Mouse (Mus musculus) urinary bladder, postnatal 14 days (tissue): Measurements from ENCODE around the gene Sumo1.
"Not testable (repeated sequence)": the region's sequence is repeated elsewhere in the genome, so short reads cannot be mapped to it uniquely, and the experiment has no call there.

Experiments used
- DNase-seq: peaks from one replicate; pipeline ENCODE4 v3.0.0; 2021; ENCODE audit warnings: low spot score

The Sumo1 gene

GRCm38 (mm10) chr1:59670641-59671168 is at the start of gene Sumo1:
Gene Sumo1, minus strand, starts transcription at chr1:59670834.
- peak; percentile 89 for DNase-seq

GRCm38 (mm10) chr1:59719900-59720299 is 49.3 kb upstream of the Sumo1 start:
- no peak for DNase-seq

GRCm38 (mm10) chr1:59701766-59702165 is 31.1 kb upstream of the Sumo1 start:
- DNase-seq = no peak

GRCm38 (mm10) chr1:59698207-59698606 is 27.6 kb upstream of the Sumo1 start:
- DNase-seq = no peak

GRCm38 (mm10) chr1:59697751-59698150 is 27.1 kb upstream of the Sumo1 start:
- no peak for DNase-seq

GRCm38 (mm10) chr1:59690467-59690866 is 19.8 kb upstream of the Sumo1 start:
- no peak for DNase-seq

GRCm38 (mm10) chr1:59687493-59687892 is 16.9 kb upstream of the Sumo1 start:
- no peak for DNase-seq

- peak; percentile 86 for DNase-seq
Measured at GRCm38 (mm10) chr1:59684819-59685755, 14.5 kb upstream of the Sumo1 start, which contains the start of gene Nop58. Gene Nop58, plus strand, starts transcription at chr1:59684971.

- peak; percentile 11 for DNase-seq
Measured at GRCm38 (mm10) chr1:59683926-59684818, 13.5 kb upstream of the Sumo1 start.

GRCm38 (mm10) chr1:59673661-59674060 is 3.0 kb upstream of the Sumo1 start:
- DNase-seq = no peak

- peak; percentile 18 for DNase-seq
Measured at GRCm38 (mm10) chr1:59669962-59670630, 538 bp downstream of the Sumo1 start.

GRCm38 (mm10) chr1:59668871-59669270 is 1.8 kb downstream of the Sumo1 start:
- DNase-seq = no peak

- no peak for DNase-seq
Measured at GRCm38 (mm10) chr1:59663456-59664135, 7.0 kb downstream of the Sumo1 start.

- no peak for DNase-seq
Measured at GRCm38 (mm10) chr1:59656244-59657171, 14.1 kb downstream of the Sumo1 start.

GRCm38 (mm10) chr1:59653243-59653911 is 17.3 kb downstream of the Sumo1 start:
- no peak for DNase-seq

GRCm38 (mm10) chr1:59651201-59651819 is 19.3 kb downstream of the Sumo1 start:
- DNase-seq = no peak

- not testable (repeated sequence) for DNase-seq
Measured at GRCm38 (mm10) chr1:59646502-59646901, 24.1 kb downstream of the Sumo1 start.

- DNase-seq = no peak
Measured at GRCm38 (mm10) chr1:59642488-59642887, 28.1 kb downstream of the Sumo1 start.

GRCm38 (mm10) chr1:59638371-59638770 is 32.3 kb downstream of the Sumo1 start:
- DNase-seq = no peak
